Mouse (Mus musculus) heart, embryonic 10.5 days (tissue): ENCODE data around the gene Plau. TPM values are rescaled to one million over a fixed set of nuclear protein-coding genes. Genes with fewer than 3 reads are reported as not detected.

Experiments used
- DNase-seq: peaks from one replicate; pipeline ENCODE4 v3.0.0-alpha.2; 2017; ENCODE audit warnings: low spot score
- H3K27ac ChIP-seq: fragments of 300-500 bp; sonication (generic); 2 replicates; pipeline ENCODE4 v1.5.1; 2016; ENCODE audit warnings: mild to moderate bottlenecking
- H3K27me3 ChIP-seq: fragments of 300-500 bp; sonication (generic); 2 replicates; pipeline ENCODE4 v1.6.1; 2016; ENCODE audit warnings: mild to moderate bottlenecking; ENCODE audit not compliant: poor library complexity, insufficient read depth, severe bottlenecking
- H3K36me3 ChIP-seq: fragments of 300-500 bp; sonication (generic); 2 replicates; pipeline ENCODE4 v1.6.1; 2016; ENCODE audit warnings: mild to moderate bottlenecking, moderate library complexity
- H3K4me1 ChIP-seq: fragments of 300-500 bp; sonication (generic); 2 replicates; pipeline ENCODE4 v1.6.1; 2016; ENCODE audit warnings: mild to moderate bottlenecking
- H3K4me3 ChIP-seq: fragments of 300-500 bp; sonication (generic); 2 replicates; pipeline ENCODE4 v1.5.1; 2016; ENCODE audit warnings: mild to moderate bottlenecking, moderate library complexity
- H3K9me3 ChIP-seq: fragments of 300-500 bp; sonication (generic); 2 replicates; pipeline ENCODE4 v1.6.1; 2016; ENCODE audit warnings: mild to moderate bottlenecking, moderate library complexity
- WGBS: fragments of 180-500 bp; shearing (Covaris S2); methylation state at CpG from one replicate; pipeline ENCODE4 v1.1.7; 2016; 5-methylcytosine and 5-hydroxymethylcytosine counted together
- polyA plus RNA-seq: library from polyadenylated mRNA; unstranded; fragments of >200 nt; fragmentation: Nextera tagmentation; extraction: Ambion mirVana; gene quantifications from 2 replicates; pipeline ENCODE4 v1.2.1, GENCODE M21; 2016

Plau gene
- polyA plus RNA-seq, 1 experiment from 2014 or later = 0.23 TPM

DNA sequence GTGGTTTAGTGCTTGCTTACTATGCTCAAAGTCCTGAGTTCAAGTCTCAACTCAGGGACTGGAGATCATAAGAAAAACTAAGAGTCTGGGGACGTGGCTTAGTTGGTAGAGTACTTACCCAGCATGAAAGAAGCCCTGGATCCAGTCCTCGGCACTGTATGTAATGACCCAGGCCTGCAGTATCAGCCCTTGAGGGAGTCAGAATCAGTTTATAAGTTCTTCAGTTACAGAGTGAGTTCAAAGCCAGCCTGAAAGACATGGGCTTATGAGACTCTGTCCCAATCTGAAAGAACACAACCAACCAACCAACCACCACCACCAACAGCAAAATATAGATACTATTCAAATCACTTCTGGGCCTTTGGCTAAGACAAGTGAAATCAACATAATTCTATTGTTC lies 5.1 kb downstream of the Plau start:
- Histone ChIP-seq H3K27ac (no peak overlapping the region), H3K27me3 (peaks cover 10% of the 10 kb centered on the region), H3K4me3 (no peak overlapping the region), H3K36me3 (no peaks in the 10 kb centered on the region), H3K4me1 (peaks cover 13% of the 10 kb centered on the region), H3K9me3 (no peaks in the 10 kb centered on the region)
- WGBS = 88% methylated on average over 2 of the region's 2 CpGs
- DNase-seq = peak; percentile 53

DNA sequence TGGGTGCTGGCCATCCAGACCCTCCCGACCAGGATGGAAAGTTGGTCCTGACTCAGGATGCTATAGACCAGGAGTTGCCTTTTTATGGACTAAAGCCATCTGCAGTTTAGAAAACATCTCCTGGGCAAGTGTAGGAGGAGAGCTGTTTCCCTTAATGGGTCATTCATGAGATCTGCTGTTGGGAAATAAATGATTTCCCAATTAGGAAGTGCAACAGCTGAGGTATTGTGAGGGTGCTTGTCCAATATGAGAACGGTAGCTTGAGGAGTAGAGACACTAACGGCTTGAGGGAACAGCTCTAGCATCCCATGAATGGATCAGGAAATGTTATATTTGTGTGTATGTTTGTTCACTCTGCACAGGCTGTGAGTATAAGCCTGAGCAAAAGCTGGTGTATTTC lies 6.2 kb downstream of the Plau start:
- Histone ChIP-seq H3K4me1 (peaks cover 6% of the 10 kb centered on the region), H3K27ac (no peak overlapping the region), H3K4me3 (no peak overlapping the region), H3K9me3 (no peaks in the 10 kb centered on the region), H3K27me3 (peaks cover 6% of the 10 kb centered on the region), H3K36me3 (no peaks in the 10 kb centered on the region)
- DNase-seq = no peak
- WGBS = 80% methylated on average over 3 of the region's 3 CpGs

DNA sequence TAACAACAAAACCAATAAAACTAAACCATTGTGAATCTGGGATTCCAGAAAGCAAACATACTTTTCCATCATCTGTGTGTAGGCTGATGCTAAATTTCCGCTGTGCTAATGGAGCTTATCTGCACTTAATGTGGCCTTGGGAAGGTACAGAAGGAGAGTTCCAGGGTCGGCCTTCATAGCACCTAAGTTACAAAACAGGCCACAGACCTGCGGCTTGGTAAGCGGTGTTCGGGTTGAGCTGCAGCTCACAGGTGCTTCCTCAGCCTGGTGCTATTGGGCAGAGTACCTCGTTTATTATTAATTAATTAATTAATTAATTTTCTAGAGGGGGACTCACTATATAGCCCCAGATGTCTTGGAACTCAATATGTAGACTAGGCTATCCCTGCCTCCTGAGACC lies 7.7 kb downstream of the Plau start:
- no peaks in the 10 kb centered on the region for H3K36me3 ChIP-seq
- no peak for DNase-seq
- peaks cover 6% of the 10 kb centered on the region for H3K4me1 ChIP-seq
- H3K9me3 ChIP-seq = no peaks in the 10 kb centered on the region
- 84% methylated on average over 6 of the region's 6 CpGs for WGBS
- no peaks in the 10 kb centered on the region for H3K27me3 ChIP-seq
- H3K4me3 ChIP-seq = no peak overlapping the region
- H3K27ac ChIP-seq = no peak overlapping the region

DNA sequence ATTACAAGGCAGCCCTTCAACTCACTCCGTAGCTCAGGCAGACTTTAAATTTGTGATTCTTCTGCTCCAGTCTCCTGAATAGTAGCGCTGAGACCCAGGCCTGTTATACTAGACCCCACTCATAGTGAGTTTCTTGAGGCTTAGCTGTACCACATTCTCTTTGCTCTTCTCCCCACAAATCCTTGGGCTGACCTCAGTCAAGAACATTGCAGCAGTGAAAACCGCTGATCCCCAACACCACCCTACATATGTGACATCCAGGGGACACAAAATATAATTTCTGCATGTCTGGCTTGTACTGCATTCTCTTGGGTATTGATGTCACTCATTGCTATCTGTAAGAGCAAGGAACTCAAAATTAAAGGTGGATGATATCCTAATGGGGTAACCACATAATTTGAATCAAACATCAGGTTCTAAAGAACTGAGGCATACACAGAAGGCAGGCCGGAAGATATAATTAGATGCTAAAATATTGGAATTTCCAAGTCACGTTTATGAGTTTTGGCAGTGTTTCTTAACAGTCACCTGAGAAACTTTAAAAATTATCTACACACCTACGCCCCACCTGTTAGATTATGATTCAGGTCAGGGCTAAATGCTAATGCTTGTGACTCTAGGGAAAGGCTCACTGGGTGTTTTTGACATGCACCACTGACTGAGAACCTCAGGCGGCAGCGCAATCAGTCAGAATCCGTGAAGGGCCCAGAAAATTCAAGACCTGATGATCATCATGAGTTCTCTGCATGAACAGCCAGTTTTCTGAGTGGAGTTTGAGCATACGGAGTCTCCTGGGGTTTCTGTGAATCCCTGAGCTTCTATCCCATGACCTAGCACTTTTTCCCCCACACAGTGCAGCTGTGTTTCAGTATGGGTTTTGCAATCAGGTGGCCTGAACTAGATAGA lies 8.5 kb downstream of the Plau start:
- 87% methylated on average over 10 of the region's 10 CpGs for WGBS
- no peaks in the 10 kb centered on the region for H3K9me3 ChIP-seq

DNA sequence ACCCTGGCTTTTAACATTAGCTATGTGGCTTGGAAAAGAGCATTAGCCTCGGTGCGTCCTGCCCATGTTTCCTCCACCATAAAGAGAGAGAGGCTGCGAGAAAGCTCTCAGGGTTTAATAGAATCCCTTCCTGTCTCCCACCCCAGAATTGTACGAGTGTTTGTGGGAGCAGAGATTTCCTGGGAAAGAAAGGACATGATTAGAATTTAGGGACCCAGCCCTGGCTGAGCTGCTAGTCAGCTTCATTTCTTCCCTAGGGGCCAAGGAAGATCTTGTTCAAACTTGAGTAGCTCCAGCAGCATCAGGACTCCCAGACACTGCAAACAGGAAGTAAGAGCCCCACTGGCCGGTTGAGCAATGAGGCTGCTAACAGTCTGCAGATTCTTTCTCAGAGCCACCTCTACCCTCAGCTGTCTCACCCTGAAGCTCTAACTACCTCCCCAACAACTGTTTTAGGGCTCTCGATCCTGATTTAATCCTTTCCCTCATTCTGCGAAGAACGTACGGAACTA lies 9.2 kb downstream of the Plau start:
- no peak for DNase-seq
- no peaks in the 10 kb centered on the region for H3K9me3 ChIP-seq
- H3K4me3 ChIP-seq = no peak overlapping the region
- H3K27ac ChIP-seq = peak overlapping the region; percentile 9; the same call in 1 of the 2 replicates
- H3K4me1 ChIP-seq = peaks cover 6% of the 10 kb centered on the region
- H3K36me3 ChIP-seq = no peaks in the 10 kb centered on the region
- no peaks in the 10 kb centered on the region for H3K27me3 ChIP-seq
- WGBS = 63% methylated on average over 9 of the region's 9 CpGs

More for the DNA sequence above, 8.5 kb downstream of the Plau start:
- Histone ChIP-seq H3K27me3 (no peaks in the 10 kb centered on the region), H3K36me3 (no peaks in the 10 kb centered on the region), H3K4me1 (peaks cover 6% of the 10 kb centered on the region), H3K4me3 (no peak overlapping the region), H3K27ac (0 out of 2 replicates have a peak overlapping the region, but pooled peaks have one; percentile 9)
- peak; percentile 43 for DNase-seq

DNA sequence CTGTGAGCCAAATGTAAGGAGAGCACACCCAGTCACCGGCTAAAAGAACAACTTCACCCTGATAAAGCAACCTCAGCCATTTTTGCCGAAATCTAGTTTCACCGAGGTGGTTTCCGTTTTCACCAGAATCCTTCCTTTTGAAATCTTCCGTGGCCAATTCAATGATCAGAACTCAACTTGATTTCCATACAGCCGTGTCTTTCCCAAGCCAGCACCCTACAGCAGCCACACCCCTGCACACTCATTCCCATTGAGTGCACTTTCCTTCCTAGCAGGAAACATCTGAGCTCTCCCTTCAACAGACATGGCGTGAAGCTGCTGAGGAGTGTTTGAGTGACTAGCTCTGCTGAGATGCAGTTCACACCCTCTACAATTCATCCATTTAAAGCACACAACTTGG lies 9.8 kb downstream of the Plau start:
- DNase-seq = no peak
- Histone ChIP-seq H3K27ac (peak overlapping the region; percentile 9; the same call in 1 of the 2 replicates), H3K9me3 (no peaks in the 10 kb centered on the region), H3K4me1 (peaks cover 6% of the 10 kb centered on the region), H3K36me3 (no peaks in the 10 kb centered on the region), H3K4me3 (no peak overlapping the region), H3K27me3 (no peaks in the 10 kb centered on the region)
- WGBS = 72% methylated on average over 7 of the region's 7 CpGs

DNA sequence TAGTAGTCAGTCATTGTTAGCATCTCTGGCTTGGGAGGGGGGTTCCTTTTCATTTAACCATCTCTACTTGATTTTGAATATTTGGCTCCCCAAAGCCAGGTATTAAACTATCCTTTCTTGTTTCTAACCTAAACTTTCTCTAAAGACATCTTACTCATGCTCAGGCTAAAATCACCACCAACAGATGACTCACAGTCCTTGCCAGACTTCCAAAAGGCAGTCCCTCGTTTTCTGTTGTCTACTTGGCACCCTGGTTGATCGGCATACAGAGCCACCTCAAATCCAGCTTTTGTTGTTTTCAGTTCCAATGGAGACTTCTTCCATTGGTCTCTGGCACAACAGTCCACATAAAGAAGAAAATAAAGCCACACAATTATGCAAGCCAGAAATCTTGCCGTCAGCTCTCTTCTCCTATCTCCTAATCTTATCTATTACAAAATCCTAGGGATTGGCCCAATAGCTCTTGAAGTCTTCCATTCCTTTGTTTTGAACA lies 11.2 kb downstream of the Plau start:
- Histone ChIP-seq H3K36me3 (no peaks in the 10 kb centered on the region), H3K4me3 (no peak overlapping the region), H3K9me3 (no peaks in the 10 kb centered on the region), H3K4me1 (peaks cover 6% of the 10 kb centered on the region), H3K27ac (no peak overlapping the region), H3K27me3 (no peaks in the 10 kb centered on the region)
- 77% methylated on average over 3 of the region's 3 CpGs for WGBS
- DNase-seq = peak; percentile 3

DNA sequence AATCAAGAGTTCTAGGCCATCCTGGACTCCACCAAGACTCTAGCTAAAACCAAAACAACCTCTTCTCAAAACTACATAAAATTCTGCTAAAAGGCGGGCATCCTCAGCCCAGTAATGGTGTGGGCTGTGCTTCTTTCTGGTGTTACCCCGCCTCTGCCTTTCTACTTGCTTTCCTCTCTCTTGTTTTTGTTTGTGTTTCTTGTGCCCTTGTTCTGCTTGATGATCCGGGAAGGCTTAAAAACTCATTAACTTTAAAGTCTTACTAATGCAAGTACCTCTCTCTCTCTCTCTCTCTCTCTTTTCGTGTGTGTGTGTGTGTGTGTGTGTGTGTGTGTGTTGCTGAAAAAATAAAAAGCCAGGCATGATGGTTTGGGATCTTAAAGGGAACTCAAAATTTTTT lies 13.3 kb downstream of the Plau start:
- Histone ChIP-seq H3K4me3 (no peak overlapping the region), H3K9me3 (no peaks in the 10 kb centered on the region), H3K36me3 (no peaks in the 10 kb centered on the region), H3K4me1 (peaks cover 6% of the 10 kb centered on the region), H3K27ac (no peak overlapping the region), H3K27me3 (no peaks in the 10 kb centered on the region)
- 62% methylated on average over 4 of the region's 4 CpGs for WGBS
- DNase-seq = no peak

DNA sequence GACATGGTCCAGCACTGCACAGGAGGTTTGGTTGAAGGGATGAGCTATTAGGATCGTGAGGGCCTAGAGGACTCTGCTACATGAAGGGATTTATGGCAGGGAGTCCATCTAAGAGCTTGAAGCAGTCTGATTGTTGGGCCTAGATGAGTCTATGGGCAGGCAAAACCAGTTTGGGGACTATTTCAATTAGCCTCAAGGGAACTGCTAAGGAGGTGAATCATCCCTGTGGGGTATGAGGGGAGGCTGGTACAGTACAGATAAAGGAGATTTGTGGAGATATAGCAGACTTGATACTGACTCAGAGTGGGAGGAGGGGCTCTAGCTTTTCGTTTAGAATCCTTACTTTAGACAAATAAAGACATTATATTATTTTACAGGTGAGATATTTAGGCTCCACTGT lies 14.0 kb downstream of the Plau start:
- Histone ChIP-seq H3K9me3 (no peaks in the 10 kb centered on the region), H3K36me3 (no peaks in the 10 kb centered on the region), H3K27ac (no peak overlapping the region), H3K4me3 (no peak overlapping the region), H3K4me1 (peaks cover 6% of the 10 kb centered on the region), H3K27me3 (no peaks in the 10 kb centered on the region)
- WGBS = 71% methylated on average over 2 of the region's 2 CpGs
- DNase-seq = no peak

DNA sequence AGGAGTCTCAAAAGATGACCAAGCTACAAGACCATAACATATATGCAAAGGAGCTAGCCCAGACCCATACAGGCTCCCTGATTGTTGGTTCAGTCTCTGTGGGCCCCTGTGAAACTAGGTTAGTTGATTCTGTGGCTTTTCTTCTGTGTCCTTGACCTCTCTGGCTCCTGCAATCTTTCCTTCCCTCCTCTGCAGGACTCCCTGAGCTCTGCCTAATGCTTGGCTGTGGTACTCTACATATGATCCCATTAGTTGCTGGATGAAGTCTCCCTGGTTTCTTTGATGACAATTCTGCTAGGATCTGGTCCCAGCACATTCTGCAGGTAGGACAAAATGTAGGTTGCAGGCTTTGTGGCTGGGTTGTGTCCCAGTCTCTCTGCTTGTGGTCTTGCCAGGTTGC lies 15.3 kb downstream of the Plau start:
- Histone ChIP-seq H3K4me1 (no peaks in the 10 kb centered on the region), H3K27ac (no peak overlapping the region), H3K9me3 (no peaks in the 10 kb centered on the region), H3K36me3 (no peaks in the 10 kb centered on the region), H3K27me3 (no peaks in the 10 kb centered on the region), H3K4me3 (no peak overlapping the region)
- DNase-seq = no peak

DNA sequence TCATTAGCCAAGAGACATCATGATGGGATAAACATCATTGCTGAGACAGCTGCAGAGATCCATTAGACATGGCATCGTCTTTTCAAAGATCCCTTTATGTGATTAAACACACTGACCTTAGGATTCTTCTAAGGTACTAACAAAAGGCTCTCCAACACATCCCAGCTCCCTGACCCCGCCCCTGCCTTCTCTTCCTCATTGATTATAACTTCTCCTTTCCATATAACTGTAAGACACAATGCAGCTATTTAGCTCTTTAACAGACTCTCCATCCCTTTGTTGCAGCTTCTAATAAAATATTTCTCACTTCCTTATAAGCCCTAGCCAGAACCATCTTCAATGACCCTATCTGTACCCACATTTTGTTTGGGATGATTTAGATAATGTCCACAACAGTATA lies 24.7 kb downstream of the Plau start:
- no peaks in the 10 kb centered on the region for H3K36me3 ChIP-seq
- DNase-seq = no peak
- WGBS = 80% methylated on average over 2 of the region's 2 CpGs
- H3K4me1 ChIP-seq = no peaks in the 10 kb centered on the region
- no peaks in the 10 kb centered on the region for H3K9me3 ChIP-seq
- H3K27ac ChIP-seq = no peak overlapping the region
- H3K27me3 ChIP-seq = no peaks in the 10 kb centered on the region
- no peak overlapping the region for H3K4me3 ChIP-seq

DNA sequence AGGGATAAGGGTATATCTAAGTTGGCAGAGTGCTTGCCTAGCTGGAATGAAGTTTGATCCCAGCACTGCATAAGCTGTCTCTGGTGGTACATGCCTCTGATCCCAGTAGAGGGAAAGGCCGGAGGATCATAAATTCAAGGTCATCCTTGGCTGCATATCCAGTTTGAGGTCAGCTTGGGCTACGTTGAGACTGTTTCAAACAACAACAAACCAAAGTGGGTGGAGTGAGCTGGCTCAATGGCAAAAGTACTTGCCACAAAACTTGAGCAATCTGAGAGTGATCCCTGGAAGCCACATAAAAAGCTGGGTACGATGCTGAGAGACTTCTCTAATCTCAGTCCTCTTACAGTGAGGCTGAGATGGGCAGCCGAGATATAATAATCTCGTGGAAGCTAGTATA lies 25.1 kb downstream of the Plau start:
- no peaks in the 10 kb centered on the region for H3K4me1 ChIP-seq
- H3K36me3 ChIP-seq = no peaks in the 10 kb centered on the region
- H3K27ac ChIP-seq = no peak overlapping the region
- no peak for DNase-seq
- H3K9me3 ChIP-seq = no peaks in the 10 kb centered on the region
- 73% methylated on average over 5 of the region's 5 CpGs for WGBS
- H3K4me3 ChIP-seq = no peak overlapping the region
- H3K27me3 ChIP-seq = no peaks in the 10 kb centered on the region

DNA sequence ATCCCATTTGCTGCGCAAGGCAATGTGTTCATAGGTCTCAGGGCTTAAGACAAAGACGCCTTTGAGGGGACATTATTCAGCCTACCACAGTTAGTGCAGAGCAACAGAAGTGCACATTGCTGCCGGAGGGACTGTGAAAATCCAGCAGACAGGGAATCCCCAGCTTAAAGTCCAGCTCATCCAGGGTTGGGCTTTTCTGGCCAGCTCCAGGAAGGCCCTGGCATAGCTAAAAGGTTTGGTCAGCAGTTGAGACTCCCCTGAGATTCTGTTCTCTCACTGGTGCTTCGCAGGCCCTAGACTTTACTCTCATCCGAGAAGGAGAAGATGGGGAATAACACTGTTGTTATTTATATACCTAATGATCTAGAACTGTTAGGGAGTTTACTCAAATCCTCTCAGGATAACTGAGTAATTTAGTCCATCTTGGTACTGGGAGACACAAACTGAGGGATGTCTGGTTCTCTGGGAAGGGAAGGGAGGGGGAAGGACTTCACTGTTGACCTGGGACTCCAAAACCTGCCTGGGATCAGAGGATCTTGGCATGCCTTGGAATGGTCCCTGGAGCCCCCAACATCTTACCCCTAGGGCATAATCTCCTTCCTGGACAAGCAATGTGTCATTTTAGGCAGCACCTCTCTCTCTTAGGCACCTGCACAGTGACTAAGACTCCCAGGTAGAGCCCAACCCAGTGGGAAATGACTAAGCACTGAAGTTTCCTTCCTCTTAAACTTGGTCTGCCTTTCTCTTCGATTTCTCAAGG lies 27.0 kb downstream of the Plau start:
- Histone ChIP-seq H3K9me3 (no peaks in the 10 kb centered on the region), H3K36me3 (no peaks in the 10 kb centered on the region), H3K4me3 (no peak overlapping the region), H3K27me3 (no peaks in the 10 kb centered on the region), H3K4me1 (no peaks in the 10 kb centered on the region), H3K27ac (no peak overlapping the region)
- DNase-seq = peak; percentile 58
- WGBS = 67% methylated on average over 6 of the region's 6 CpGs
